Mouse (Mus musculus): ENCODE results near the gene Cnot1. TPM values are rescaled to one million over a fixed set of nuclear protein-coding genes. Genes with fewer than 3 reads are reported as not detected.

Cnot1 gene
- polyA plus RNA-seq, 2 experiments from 2014 or later = 86.9 to 92.0 TPM

DNA sequence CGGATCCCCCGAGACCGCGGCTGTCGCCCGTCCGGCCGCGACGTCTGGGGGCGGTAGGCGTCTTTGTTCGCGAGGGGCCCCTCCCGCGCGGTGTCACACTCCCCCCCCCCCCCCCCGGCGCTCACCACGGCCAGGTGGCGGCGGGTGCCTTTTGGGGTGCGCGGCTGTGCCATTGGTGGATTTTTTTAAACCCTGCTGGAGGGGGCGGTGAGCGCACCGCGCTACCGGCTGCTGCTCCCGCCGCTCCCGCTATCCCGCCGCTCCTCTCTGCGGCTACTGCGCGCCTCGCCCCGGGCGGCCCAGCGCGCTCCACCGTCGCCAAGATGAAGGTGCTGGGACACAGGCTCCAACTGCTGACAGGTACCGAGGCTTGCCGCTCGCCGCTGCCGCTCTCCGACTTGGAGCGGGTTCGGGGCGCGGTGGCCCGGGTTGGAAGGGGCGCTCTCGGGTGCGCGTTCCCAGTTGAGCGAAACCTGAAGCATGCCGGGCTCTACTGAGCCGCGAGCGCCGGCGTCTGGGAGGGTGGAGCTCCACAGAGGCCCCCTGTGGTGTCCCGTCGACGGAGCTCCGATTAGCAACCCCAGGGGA lies 129.1 kb downstream of the Cnot1 start:
- no peak for ATAC-seq

- no peak for ATAC-seq
Measured at GRCm38 (mm10) chr8:95677591-95678023, 129.7 kb downstream of the Cnot1 start.

- no peak for ATAC-seq
Measured at GRCm38 (mm10) chr8:95676631-95677030, 130.6 kb downstream of the Cnot1 start, which contains the start of gene Ndrg4. TSS of gene Ndrg4 (plus strand) at chr8:95676980.

DNA sequence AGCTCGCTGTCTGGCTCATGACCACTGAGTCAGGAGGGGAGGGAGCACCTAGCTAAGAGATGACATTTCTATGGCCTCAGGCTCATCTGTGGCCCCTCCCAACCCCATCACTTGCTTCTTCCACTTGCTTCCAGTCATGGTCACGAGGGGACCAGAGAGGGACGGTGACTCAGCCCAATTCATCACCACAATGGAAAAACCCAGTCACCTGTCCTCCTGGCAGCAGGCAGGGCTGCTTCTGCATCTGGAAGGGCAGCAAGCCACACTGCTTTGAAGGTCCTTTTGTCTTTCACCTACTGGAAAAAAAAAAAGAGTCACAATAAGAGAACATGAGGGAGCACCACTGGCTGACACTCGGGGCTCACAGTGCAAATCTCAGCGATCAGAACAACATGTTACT lies 134.5 kb downstream of the Cnot1 start:
- peak; percentile 41 for ATAC-seq

DNA sequence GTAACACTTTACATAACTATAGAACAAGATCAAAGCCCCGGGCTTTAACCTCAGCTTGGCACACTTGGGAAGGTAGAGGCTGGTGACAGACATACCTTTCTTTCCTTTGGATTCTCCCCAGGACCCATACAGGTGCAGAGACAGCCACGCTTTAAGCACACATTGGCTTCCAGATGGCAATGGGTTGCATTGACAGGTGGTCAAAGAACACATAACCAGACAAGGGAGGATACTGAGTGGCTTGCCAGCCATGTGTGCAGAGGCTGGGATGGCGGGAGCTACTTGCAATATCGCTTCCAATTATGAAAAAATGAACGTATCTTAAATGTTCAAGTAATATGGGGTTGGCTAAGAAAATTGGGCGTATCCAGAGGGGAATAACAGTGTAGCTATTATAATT lies 135.4 kb downstream of the Cnot1 start:
- no peak for ATAC-seq

DNA sequence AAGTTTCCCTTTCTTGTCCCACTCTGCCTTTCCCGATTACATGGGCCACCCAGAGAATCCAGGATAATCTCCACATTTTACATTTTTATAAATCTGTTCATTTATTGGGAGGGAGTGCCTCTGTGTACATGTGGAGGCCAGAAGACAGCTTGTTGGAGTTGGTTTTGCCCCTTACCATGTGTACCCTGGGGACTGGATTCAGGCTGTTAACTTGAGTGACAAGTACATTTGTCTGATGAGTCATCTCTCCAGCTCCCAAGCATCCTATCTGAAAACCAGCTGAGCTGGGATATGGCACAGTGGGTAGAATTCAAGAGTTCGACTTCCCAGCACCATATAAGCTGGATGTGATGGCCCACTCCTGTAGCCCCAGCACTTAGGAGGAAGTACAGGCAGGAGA lies 137.3 kb downstream of the Cnot1 start:
- ATAC-seq = no peak

Other genes with a start within 250 kb of the Cnot1 start
- gene Prss54, start 231.1 kb downstream of the Cnot1 start, polyA plus RNA-seq (2017; shearing (Covaris generic)) = not detected
- gene Gins3, start 174.0 kb downstream of the Cnot1 start, polyA plus RNA-seq (2017; shearing (Covaris generic)) = 1 to 10 TPM; 7.6 to 9.6 TPM
- gene Ndrg4, start 130.5 kb downstream of the Cnot1 start, polyA plus RNA-seq (2017; shearing (Covaris generic)) = 1 to 10 TPM in 1 of 2 experiments, under 1 TPM in 1; 0.83 to 1.6 TPM
- 1 to 10 TPM; 5.3 to 7.0 TPM for gene Setd6, start 91.6 kb downstream of the Cnot1 start, polyA plus RNA-seq (2017; shearing (Covaris generic))
- 100 to 1,000 TPM; 255 to 282 TPM for gene Sap18b, start 17.9 kb upstream of the Cnot1 start, polyA plus RNA-seq (2017; shearing (Covaris generic))
- 10 to 100 TPM in 1 of 2 experiments, 1 to 10 TPM in 1; 5.6 to 10.6 TPM for gene Slc38a7, start 46.1 kb upstream of the Cnot1 start, polyA plus RNA-seq (2017; shearing (Covaris generic))
- 100 to 1,000 TPM in 1 of 2 experiments, 10 to 100 TPM in 1; 59.7 to 151 TPM for gene Got2, start 81.1 kb upstream of the Cnot1 start, polyA plus RNA-seq (2017; shearing (Covaris generic))